Mouse (Mus musculus) olfactory bulb, adult 2 months (tissue): ENCODE measurements around the gene Bcl11b.

ENCODE experiments used
- CTCF ChIP-seq: fragments of 200-500 bp; IDR thresholded peaks from 2 replicates; pipeline ENCODE4 v1.5.1; 2012; ENCODE audit warnings: low read depth, mild to moderate bottlenecking, low read length, moderate library complexity; ENCODE audit not compliant: insufficient read depth
- POLR2A ChIP-seq: fragments of 200-500 bp; IDR thresholded peaks from 2 replicates; pipeline ENCODE4 v1.6.1; 2012; ENCODE audit warnings: mild to moderate bottlenecking, low read depth, low read length, moderate library complexity; ENCODE audit not compliant: insufficient read depth

- no peak for TF ChIP-seq CTCF
- no peak for TF ChIP-seq POLR2A
Measured at GRCm38 (mm10) chr12:107961843-107962242, 41.6 kb downstream of the Bcl11b start.
